Mouse (Mus musculus): ENCODE measurements around the gene Prex1. TPM values are rescaled to one million over a fixed set of nuclear protein-coding genes. Genes with fewer than 3 reads are reported as not detected.
A peak's percentile ranks its signal among the peaks of the same experiment; 100 is the strongest.
"Not testable (repeated sequence)": the region's sequence is repeated elsewhere in the genome, so short reads cannot be mapped to it uniquely, and the experiment has no call there.

The Prex1 gene
- 28.6 and 32.7 TPM in 2 replicates for polyA plus RNA-seq (2015; fragmentation: Nextera tagmentation; extraction: Ambion mirVana)

GRCm38 (mm10) chr2:166713690-166714426, at the start of gene Prex1:
Gene Prex1 (minus strand): TSS chr2:166713832.
- Histone ChIP-seq H3K27ac (peak within 1 kb of the TSS; percentile 68), H3K4me3 (peak within 1 kb of the TSS; percentile 73), H3K9me3 (replicated peaks) (no peaks in the 10 kb centered on the region), H3K4me1 (peaks cover 39% of the 10 kb centered on the region), H3K27me3 (no peaks in the 10 kb centered on the region), H3K4me2 (peak within 1 kb of the TSS; percentile 83), H3K36me3 (ENCODE audit: poor library complexity, severe bottlenecking) (no peaks in the 10 kb centered on the region), H3K9ac (peak within 1 kb of the TSS; percentile 86)
- ATAC-seq, result peak; percentile 89
- under 1% methylated on average over 69 of the region's 69 CpGs for WGBS

GRCm38 (mm10) chr2:166757969-166758368, 44.3 kb upstream of the Prex1 start:
- no peak for ATAC-seq
- Histone ChIP-seq H3K9me3 (replicated peaks) (no peaks in the 10 kb centered on the region), H3K4me2 (no peak overlapping the region), H3K36me3 (ENCODE audit: poor library complexity, severe bottlenecking) (no peaks in the 10 kb centered on the region), H3K4me1 (no peaks in the 10 kb centered on the region), H3K27ac (no peak overlapping the region), H3K9ac (no peak overlapping the region), H3K4me3 (no peak overlapping the region), H3K27me3 (no peaks in the 10 kb centered on the region)
- WGBS, result 41% methylated on average over 3 of the region's 3 CpGs

GRCm38 (mm10) chr2:166754760-166755159, 41.1 kb upstream of the Prex1 start:
- ATAC-seq, result no peak
- H3K9me3 ChIP-seq (replicated peaks), result no peaks in the 10 kb centered on the region
- 88% methylated on average over 7 of the region's 7 CpGs for WGBS
- no peak overlapping the region for H3K4me2 ChIP-seq
- no peak overlapping the region for H3K27ac ChIP-seq
- no peaks in the 10 kb centered on the region for H3K27me3 ChIP-seq
- H3K36me3 ChIP-seq (ENCODE audit: poor library complexity, severe bottlenecking), result no peaks in the 10 kb centered on the region
- no peak overlapping the region for H3K4me3 ChIP-seq
- no peak overlapping the region for H3K9ac ChIP-seq
- no peaks in the 10 kb centered on the region for H3K4me1 ChIP-seq

GRCm38 (mm10) chr2:166754194-166754593, 40.6 kb upstream of the Prex1 start:
- Histone ChIP-seq H3K36me3 (ENCODE audit: poor library complexity, severe bottlenecking) (no peaks in the 10 kb centered on the region), H3K9me3 (replicated peaks) (no peaks in the 10 kb centered on the region), H3K4me2 (no peak overlapping the region), H3K4me1 (no peaks in the 10 kb centered on the region), H3K9ac (no peak overlapping the region), H3K27me3 (no peaks in the 10 kb centered on the region), H3K27ac (no peak overlapping the region), H3K4me3 (no peak overlapping the region)
- WGBS, result 81% methylated on average over 4 of the region's 4 CpGs
- ATAC-seq, result no peak

- Histone ChIP-seq H3K9ac (no peak overlapping the region), H3K27me3 (no peaks in the 10 kb centered on the region), H3K9me3 (replicated peaks) (no peaks in the 10 kb centered on the region), H3K4me3 (no peak overlapping the region), H3K4me2 (no peak overlapping the region), H3K4me1 (no peaks in the 10 kb centered on the region), H3K27ac (no peak overlapping the region), H3K36me3 (ENCODE audit: poor library complexity, severe bottlenecking) (no peaks in the 10 kb centered on the region)
- WGBS, result 90% methylated on average over 6 of the region's 6 CpGs
- no peak for ATAC-seq
Measured at GRCm38 (mm10) chr2:166750620-166751191, 37.1 kb upstream of the Prex1 start.

- not testable (repeated sequence) for ATAC-seq; H3K9ac ChIP-seq; H3K4me1 ChIP-seq; H3K4me2 ChIP-seq; H3K27ac ChIP-seq; H3K27me3 ChIP-seq; H3K36me3 ChIP-seq (ENCODE audit: poor library complexity, severe bottlenecking); H3K9me3 ChIP-seq (replicated peaks); H3K4me3 ChIP-seq
- 59% methylated on average over 14 of the region's 14 CpGs for WGBS
Measured at GRCm38 (mm10) chr2:166746261-166746913, 32.8 kb upstream of the Prex1 start.

- H3K9me3 ChIP-seq (replicated peaks), result no peaks in the 10 kb centered on the region
- no peak overlapping the region for H3K9ac ChIP-seq
- H3K36me3 ChIP-seq (ENCODE audit: poor library complexity, severe bottlenecking), result no peaks in the 10 kb centered on the region
- no peaks in the 10 kb centered on the region for H3K4me1 ChIP-seq
- no peak overlapping the region for H3K4me3 ChIP-seq
- ATAC-seq, result no peak
- no peaks in the 10 kb centered on the region for H3K27me3 ChIP-seq
- no peak overlapping the region for H3K4me2 ChIP-seq
- WGBS, result 87% methylated on average over 9 of the region's 9 CpGs
- no peak overlapping the region for H3K27ac ChIP-seq
Measured at GRCm38 (mm10) chr2:166745849-166746248, 32.2 kb upstream of the Prex1 start.

- Histone ChIP-seq H3K9me3 (replicated peaks) (no peaks in the 10 kb centered on the region), H3K4me1 (no peaks in the 10 kb centered on the region), H3K4me3 (no peak overlapping the region), H3K27me3 (no peaks in the 10 kb centered on the region), H3K36me3 (ENCODE audit: poor library complexity, severe bottlenecking) (no peaks in the 10 kb centered on the region), H3K9ac (no peak overlapping the region), H3K27ac (no peak overlapping the region), H3K4me2 (no peak overlapping the region)
- no peak for ATAC-seq
- 84% methylated on average over 7 of the region's 7 CpGs for WGBS
Measured at GRCm38 (mm10) chr2:166744433-166744832, 30.8 kb upstream of the Prex1 start.

- no peak overlapping the region for H3K27ac ChIP-seq
- no peaks in the 10 kb centered on the region for H3K27me3 ChIP-seq
- no peaks in the 10 kb centered on the region for H3K36me3 ChIP-seq (ENCODE audit: poor library complexity, severe bottlenecking)
- no peak overlapping the region for H3K4me3 ChIP-seq
- no peaks in the 10 kb centered on the region for H3K4me1 ChIP-seq
- WGBS, result 29% methylated on average over 4 of the region's 4 CpGs
- no peak for ATAC-seq
- H3K9ac ChIP-seq, result no peak overlapping the region
- no peaks in the 10 kb centered on the region for H3K9me3 ChIP-seq (replicated peaks)
- no peak overlapping the region for H3K4me2 ChIP-seq
Measured at GRCm38 (mm10) chr2:166743504-166743903, 29.9 kb upstream of the Prex1 start.

- ATAC-seq, result no peak
Measured at GRCm38 (mm10) chr2:166741445-166741844, 27.8 kb upstream of the Prex1 start.

GRCm38 (mm10) chr2:166740396-166740795, 26.8 kb upstream of the Prex1 start:
- H3K27me3 ChIP-seq, result no peaks in the 10 kb centered on the region
- H3K4me3 ChIP-seq, result no peak overlapping the region
- H3K36me3 ChIP-seq (ENCODE audit: poor library complexity, severe bottlenecking), result no peaks in the 10 kb centered on the region
- peaks cover 2% of the 10 kb centered on the region; the same call in 1 of the 2 replicates for H3K4me1 ChIP-seq
- H3K4me2 ChIP-seq, result no peak overlapping the region
- H3K9ac ChIP-seq, result no peak overlapping the region
- 83% methylated on average over 6 of the region's 6 CpGs for WGBS
- no peak overlapping the region for H3K27ac ChIP-seq
- no peaks in the 10 kb centered on the region for H3K9me3 ChIP-seq (replicated peaks)
- no peak for ATAC-seq

More at GRCm38 (mm10) chr2:166741445-166741844, 27.8 kb upstream of the Prex1 start:
- Histone ChIP-seq H3K27me3 (no peaks in the 10 kb centered on the region), H3K4me3 (no peak overlapping the region), H3K27ac (peak overlapping the region; percentile 14; the same call in 1 of the 2 replicates), H3K4me1 (no peaks in the 10 kb centered on the region), H3K4me2 (no peak overlapping the region), H3K9ac (no peak overlapping the region), H3K9me3 (replicated peaks) (no peaks in the 10 kb centered on the region), H3K36me3 (ENCODE audit: poor library complexity, severe bottlenecking) (no peaks in the 10 kb centered on the region)
- 88% methylated on average over 6 of the region's 6 CpGs for WGBS

- Histone ChIP-seq H3K4me3 (no peak overlapping the region), H3K9ac (no peak overlapping the region), H3K36me3 (ENCODE audit: poor library complexity, severe bottlenecking) (no peaks in the 10 kb centered on the region), H3K27ac (no peak overlapping the region), H3K4me2 (no peak overlapping the region), H3K27me3 (no peaks in the 10 kb centered on the region), H3K9me3 (replicated peaks) (no peaks in the 10 kb centered on the region), H3K4me1 (peaks cover 4% of the 10 kb centered on the region; the same call in 1 of the 2 replicates)
- WGBS, result 66% methylated on average over 7 of the region's 7 CpGs
- ATAC-seq, result no peak
Measured at GRCm38 (mm10) chr2:166737307-166737706, 23.7 kb upstream of the Prex1 start.

All from forebrain, embryonic 13.5 days (tissue).